Mouse (Mus musculus): ENCODE results near the gene Anks6.

Anks6 gene

DNA sequence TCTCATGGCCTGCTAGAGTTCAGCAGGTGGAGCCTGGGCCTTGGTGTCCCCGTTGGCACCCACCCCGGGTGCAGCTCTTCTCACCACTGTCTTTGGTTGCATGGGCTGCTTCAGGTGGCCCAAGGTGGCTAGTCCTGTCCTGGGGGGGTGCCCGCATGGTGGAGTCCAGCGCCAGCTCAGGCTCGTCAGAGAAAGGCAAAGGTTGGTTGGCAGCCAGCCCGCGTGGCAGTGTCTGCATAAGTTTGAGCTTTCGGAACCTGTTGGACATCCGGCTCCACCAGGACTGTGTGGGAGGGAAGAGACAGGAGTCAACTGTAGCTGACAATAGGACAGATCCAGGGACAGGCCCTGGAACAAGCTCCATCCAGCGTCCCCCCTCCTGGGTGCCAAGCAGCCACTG lies 17.6 kb downstream of the Anks6 start:
- DNase-seq = no peak

DNA sequence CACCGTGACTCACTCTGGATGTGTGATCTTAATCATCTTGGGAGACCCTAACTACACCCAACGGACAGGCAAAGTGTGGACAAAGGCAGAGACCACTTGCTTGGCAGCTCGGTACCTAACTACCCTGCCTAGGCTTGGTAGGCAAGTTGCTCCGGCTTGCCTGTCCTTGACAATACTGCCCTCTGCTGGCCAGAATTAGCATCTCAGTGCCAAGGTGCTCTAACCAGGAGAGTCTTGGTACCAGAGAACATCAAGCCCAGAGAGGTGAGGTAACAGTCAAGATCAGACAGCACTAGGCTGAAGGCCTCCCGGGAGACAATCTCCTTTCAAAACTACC lies 19.9 kb downstream of the Anks6 start:
- peak; percentile 83 for DNase-seq

DNA sequence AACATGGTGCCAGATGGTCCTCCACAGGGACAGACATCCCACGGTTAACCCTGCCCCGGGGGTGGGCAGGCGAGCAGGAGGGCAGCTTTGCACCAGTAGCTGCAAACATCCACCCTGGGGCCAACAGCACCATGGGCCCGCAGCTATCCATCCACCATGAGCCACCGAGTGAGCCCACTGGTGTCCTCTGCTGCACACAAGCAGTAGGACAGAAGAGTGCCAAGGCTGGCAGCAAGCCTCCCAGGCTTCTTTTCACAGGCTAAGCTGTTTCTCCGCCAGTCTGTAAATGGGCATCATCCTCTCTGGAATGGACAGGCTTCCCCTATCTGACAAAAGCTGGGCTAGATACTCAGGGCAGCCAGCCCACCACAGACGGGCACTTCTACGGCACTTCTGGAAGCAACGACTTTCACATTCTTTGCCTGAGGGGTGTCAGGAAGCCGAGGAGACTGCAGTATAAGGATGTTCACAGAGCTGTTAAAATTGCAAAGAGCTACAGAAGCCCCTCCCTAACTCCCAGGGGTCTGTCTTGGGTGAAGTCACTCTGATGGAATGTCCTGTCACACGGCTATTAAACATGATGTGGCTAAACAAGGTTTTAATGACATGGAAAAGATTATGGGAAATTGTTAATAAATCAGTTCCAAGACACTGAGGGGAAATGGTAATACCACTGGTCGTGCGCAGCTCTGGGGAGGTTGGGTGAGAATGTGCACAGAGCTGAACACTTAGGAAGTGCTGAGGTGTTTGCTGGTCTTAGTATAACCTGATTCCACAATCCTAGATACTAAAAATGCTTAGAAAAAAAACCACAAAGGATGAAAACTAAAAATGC lies 20.5 kb downstream of the Anks6 start:
- no peak for DNase-seq

DNA sequence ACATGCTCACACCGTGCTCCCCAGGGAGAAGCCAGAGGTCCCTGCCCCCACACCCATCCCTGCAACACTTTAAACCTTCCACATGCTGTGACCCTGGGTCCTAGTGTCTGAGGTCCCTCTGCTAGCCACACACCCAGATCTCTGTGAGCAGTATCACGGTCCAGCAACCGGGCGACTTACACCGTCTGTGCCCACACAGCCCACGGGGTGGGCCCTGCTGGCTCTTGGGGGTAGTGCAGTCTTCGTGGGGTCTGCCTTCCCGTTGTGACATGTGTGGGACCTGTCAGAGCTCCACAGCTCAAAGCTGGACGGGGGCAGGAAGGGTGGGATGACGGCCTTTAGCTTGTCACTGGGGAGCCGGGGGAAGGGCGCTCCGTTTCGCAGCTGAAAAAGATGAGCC lies 21.7 kb downstream of the Anks6 start:
- DNase-seq = no peak

DNA sequence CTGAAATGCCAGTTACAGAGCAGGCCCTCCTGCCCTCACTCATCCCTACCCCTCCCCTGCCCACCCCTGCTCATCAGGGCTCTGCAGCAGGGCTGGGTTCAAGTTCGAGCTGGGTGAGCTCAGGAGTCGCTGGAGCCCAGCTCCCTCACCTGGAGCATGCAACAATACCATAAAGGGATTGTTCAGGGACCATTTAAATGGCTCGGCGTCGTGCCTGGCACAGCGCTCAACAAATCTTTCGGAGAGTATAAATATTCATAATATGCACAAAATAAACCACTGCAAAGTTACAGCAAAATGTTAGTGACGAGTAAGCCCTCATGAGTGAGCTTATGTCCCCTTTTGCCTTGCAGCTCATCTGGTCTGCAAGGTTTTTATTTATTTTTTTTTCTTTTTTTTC lies 25.1 kb downstream of the Anks6 start:
- DNase-seq = no peak

DNA sequence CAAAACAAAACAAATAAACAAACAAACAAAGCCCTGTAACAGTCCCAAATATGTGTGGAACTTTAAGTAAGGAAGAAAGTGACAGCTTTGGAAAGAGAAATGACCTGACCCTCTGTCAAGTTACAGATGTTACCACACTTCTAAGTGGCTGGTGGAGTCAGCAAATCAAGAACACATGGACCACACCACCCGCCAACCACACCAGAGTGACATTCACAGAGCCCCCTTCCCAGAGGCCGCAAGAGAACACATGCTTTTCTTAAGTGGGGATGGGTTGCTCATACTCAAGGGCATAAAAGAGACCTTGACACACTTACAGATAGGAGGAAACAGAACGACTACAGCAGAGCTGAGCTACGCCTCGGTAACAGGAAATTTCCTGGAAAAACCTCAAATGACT lies 28.4 kb downstream of the Anks6 start:
- DNase-seq = no peak

DNA sequence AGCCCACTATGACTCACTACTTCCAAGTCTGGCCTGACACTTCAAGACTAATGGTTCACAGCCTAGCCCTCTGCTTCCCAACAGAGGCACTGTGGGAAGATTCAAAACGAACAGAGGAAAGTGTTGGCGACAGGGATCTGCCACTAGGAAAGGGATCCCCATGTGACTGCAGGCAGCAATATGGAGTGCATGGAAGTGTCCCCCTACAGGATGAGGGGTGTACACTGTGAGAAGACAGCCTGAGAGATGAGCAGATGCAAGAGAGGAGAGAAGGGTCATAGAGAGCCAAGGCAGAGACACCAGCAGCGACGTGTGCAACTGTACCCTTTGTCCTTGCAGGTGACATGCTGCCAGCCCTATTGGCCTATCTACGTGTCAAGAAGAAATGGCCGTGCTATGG lies 33.3 kb downstream of the Anks6 start:
- DNase-seq = no peak

DNA sequence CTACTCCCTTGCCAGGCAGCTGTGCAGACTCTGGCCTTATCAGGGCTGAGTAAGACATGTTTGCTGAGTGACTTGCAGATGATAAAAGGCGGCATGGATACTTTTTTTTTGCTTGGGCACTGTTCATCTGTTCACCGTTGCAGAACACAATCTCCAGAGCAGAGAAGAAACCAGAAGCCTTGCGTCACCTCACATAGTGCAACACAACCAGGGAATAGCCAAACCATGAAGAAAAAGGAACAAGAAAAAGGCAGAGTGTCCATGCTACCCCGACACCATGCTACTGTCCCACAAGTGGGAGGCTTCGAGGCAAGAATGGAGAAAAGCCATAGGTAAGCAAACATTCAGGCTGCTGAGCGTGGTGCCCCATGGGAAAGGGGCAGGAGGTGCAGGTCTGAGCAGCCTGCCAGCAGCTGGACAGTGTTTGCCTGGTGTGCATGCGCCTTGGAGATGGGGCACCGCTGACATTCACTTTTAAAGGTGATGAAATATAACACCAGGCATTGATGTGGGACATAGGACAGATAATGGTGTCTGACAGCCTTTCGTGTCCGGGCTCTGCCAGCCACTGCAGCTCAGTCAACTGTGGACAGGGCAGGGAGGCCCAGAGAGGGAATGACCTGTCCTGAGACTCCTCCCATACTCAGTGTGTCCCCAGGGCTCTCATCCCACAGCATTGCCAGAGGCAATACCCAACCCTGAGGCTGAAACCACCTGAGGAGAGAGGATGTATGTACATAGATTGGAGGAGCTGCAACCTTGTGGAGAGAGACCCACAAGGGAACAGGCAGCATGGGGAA lies 34.2 kb downstream of the Anks6 start:
- DNase-seq = no peak

DNA sequence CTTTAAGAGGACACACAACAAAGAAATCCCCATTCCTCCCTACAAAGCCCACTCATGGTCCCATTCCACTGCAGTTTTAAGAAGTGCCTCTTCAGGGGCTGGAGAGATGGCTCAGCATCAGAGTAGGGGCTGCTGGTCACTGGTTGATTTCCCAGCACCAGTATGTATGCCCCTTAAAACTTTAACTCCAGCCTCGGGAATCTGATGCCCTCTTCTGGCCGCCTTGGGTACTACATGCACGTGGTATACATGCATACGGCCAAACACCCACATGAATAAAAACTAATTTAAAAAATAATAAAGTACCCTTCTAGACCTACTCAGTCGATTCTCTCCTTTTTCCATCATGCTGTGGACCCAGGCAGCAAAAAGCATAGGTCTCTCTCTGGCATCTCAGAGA lies 36.7 kb downstream of the Anks6 start:
- DNase-seq = peak; percentile 86

DNA sequence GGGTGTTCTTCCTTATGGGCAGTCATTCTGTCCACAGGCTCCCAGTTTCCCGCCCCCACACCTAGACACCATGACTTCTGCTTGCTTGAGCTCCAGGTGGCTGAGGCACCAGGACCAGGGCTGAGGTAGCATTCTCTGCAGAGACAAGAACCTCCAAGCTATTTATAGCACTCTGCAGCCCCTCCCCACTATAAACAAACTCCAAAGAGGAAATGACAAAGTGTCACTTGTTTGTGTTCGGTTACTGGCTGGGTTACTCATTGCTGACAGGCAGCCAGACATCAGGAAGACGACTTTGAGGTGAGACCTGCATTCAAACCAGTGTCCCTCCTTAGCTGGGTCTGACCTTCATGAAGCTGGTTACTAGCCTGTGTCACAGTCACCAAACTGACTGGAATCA lies 42.1 kb downstream of the Anks6 start:
- DNase-seq = peak; percentile 49

DNA sequence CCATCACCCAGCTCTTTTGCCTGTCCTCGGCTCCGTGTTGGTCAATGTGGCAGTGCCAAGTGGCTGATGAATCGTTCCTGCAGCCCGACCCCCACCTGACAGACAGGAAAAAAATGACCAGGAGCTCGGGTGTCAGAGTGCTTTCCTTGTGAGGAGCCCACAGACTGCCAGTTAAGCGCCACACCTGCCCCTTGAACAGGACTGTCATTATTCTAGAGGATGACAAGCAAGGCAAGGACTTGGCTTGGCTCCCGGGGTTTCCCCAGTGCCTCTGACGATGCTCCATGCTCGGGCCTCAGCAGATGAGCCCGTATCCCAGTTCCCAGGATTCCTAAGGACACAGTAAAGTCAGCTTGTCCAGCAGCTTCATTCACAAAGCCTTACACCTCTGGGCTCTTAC lies 44.8 kb downstream of the Anks6 start:
- DNase-seq = no peak

DNA sequence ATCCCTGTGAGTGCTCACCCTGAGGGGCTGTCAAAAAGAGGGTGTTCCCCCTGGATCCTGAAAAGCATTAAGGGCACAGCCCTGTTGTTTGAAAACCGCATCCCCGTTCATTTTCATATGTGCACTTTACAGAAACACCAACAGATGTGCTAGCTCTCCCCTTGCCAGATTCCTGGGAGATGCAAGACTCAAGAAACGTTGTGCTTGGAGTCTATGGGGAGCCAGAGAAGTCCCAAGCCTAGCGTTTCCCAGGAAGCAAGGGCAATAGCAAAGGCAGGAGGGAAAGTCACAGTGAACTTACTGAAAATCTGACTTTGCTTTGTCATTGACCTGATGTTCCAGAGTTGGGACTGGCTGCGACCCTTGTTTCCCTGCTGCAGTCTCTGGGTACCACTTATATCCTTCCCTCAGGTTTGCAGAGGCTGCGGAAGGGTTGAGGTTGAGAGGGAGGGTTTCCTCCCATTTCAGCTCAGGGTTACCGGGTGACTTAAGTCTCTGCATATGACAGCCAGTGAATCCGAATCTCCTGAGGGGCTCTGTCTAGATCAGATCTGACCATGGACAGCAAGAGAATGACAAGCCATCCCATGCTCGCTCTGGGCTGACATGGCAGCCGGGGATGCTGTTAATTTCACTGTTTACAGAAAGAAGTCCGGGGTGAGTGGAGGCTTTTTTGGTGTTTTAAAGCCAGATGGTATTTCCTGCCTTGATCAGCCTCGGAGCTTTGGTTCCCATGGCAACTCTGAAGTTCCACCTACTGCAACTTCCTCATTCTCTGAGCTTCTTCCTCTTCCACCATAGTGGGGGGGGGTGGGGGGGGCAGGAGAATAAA lies 46.6 kb downstream of the Anks6 start:
- peak; percentile 82 for DNase-seq

DNA sequence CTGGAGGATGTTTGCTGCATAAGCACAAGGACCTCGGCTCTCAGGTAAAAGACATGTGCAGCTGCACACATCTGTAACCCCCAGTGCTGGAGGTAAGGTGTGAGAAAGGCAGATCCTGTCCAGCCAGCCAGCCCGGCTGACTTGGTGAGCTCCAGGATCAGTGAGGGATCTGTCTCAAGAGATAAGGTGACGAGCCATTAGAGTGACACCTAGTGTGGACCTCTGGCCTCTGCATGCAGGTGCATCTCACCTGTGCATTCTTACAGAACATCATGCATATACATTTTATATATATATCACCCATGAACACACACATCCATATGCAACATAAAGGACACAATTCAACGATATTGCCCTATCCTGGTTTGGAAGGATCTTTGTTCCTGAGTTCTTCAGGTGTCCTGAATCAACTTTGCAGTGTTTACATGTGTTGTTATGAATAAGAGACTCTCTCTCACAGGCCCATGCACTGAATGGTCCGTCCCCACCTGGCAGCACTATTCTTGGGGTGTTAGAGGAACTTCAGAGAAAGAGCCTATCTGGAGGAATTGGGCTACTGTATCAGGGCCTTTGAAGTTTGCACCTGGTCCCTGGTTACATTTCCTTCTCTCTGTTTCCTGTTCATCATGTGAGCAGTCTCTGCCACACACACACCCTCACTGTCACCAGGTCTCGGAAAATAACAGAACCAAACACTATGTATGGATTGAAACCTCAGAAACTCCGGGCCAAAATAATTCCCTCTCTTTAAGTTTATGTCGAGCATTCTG lies 56.4 kb downstream of the Anks6 start:
- DNase-seq = peak; percentile 68

DNA sequence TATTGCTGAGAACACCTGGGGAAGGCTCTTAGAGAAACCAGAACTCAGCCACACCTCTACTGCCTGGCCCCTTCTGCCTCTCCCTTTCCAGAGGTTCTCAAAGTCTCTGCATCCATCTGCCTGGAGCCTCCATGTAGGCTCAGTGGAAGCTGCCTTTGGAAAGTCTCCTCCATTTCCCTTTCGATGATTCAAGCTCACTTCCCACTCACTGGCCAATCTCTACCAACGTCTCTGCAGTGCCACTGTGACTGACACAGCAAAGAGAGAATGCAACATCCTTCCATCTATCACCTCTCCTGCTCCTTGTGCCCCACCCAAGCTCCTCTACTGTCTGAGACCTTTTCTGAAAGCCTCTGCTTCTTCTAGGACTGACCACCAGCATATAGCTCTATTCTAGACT lies 59.3 kb downstream of the Anks6 start:
- no peak for DNase-seq

DNA sequence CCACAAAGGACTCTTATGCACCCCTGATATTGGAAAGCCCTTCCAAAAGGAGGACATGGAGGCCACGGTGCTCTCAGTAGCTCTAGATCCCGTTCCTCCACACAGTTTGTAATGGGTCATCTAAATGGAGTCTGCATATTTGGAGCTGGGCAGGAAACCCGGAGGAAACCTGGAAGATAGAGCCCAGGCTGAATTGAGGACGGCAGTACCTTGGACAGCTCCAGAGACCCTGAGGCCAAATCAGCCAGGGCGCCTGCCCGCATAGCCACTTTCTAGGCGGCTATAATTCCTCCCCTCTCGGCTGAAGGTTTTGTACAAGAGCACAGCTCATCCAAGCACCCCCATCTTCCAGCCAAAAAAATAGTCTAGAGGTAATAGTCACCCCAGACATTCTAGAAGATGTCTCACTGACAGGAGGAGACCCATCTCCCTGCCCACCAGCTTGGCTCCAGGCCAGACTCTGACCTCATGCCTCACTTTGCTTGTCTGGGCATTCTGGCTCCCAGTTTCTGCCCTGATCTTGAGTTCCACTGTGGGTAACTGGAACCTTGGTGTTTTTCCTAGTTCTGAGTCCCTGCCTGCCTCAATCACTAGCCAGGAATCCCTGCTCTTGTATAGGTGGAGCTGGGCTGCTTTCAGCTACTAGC lies 64.3 kb downstream of the Anks6 start:
- DNase-seq = peak; percentile 51

DNA sequence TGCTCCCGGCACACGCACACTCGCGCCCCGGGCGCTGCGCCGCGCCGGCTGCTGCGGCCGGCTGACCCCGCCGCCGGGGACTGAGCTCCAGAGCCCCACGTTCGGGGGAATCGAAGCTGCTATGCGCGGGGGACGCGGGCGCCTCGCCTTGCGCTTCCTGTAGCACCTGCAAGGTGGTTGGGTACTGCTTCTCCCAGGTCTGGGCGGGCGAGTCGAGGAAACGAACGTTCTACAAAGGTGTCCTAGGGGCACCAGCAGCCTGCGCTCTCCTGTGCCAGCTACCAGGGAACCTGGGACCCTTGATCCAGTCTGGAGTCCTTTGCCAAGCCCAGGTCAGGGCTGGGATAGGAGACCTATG lies 65.3 kb downstream of the Anks6 start:
- DNase-seq = peak; percentile 45

DNA sequence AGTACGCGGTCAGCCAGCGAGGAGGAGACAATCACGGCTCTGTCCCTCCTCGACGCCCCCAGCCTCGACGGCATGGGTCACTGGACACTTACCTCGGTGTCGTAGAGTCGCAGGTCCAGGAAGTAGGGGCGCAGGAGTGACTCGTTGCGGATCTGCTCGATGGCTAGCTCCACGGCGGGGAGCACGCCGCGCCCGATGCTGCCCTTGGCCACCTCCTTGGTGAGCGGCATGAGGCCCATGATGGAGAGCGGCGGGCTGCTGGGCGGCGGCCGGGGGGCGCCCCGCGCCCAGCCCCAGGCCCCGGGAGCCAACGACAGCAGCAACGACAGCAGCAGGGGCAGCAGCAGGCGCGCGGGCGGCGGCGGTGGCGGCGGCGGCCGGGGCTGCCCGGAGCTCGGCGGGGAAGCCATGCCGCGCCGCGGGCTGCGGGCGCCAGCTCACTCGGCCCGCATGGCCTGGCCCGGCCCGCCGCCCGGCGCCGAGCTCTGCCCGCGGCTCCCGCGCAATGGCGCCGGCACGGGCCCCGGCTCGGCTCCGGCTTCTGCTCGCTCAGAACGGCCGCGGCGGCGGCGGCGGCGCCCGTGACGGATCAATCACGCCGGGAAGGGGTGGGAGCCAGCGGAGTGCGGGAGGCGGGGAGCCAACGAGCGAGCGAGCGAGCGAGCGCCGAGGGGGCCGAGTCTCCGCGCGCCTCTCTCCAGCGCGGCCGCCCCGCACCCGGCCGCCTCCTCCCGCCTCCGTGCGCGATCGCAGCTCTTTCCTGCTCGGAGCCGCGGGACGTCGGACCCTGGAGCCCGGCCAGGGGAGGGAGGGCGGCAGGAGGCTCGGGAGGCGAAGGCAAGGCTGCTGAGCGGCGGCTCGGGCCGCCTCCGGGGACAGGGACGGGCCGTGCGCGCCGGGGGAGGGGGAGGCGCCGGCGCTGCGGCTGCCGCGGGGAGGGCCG lies 65.9 kb downstream of the Anks6 start, which contains the start of gene Gabbr2:
Gene Gabbr2 (minus strand): TSS at position 858 of the 943 bp plus-strand sequence.
- no peak for DNase-seq

DNA sequence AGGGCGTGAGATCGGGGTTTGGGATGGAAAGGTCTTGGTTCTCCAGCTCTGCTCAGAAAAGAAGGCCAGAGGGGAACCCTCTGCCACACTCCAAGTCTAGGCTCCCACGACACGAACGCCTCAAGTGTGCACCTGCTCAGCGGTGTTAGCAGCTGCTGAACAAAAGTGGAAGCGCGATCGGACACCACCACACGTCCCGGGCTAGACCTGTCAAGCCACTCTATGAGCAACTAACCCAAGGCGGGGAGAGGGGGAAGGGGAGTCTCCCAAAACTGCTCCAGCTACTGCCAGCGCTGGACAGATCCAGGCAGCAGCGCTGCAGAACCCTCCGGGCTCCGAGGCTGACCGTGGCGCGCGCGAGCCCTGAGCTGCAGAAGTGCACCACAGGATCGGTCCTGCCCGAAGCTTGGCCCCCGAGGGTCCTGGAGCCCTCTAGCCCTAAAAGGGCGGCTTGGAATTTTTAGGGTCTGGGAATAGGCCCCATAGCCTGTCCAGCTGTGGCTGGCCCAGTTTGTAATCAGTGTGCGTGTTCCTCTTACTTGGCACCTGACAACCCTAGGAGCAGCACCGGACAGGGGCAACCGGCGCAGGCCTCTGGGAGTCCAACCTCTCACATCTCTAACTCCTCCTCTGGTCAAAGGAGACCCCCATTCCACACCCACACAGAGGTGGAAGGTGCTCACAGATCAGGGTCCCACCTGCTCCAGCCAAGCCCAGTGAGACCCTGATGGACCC lies 66.8 kb downstream of the Anks6 start:
- DNase-seq = no peak

DNA sequence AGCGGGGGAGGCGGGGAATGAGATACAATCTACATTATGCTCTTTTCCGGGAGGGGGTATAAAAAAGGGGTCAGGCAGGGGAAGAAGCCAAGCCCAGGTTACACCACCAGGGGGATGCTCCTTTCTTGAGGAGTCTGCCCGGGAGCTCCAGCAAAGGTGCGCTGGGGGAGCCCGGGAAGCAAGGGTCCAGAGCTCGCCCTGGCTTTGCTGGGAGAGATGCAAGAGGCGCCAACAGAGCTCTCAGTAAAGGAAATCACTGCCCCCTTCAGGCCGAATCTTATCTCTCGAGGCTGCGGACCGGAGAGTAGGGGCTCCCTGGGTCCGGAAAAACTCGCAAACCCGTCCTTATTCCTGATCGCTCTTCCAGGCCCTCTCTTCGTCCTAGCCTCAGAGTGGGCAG lies 67.4 kb downstream of the Anks6 start:
- peak; percentile 68 for DNase-seq

DNA sequence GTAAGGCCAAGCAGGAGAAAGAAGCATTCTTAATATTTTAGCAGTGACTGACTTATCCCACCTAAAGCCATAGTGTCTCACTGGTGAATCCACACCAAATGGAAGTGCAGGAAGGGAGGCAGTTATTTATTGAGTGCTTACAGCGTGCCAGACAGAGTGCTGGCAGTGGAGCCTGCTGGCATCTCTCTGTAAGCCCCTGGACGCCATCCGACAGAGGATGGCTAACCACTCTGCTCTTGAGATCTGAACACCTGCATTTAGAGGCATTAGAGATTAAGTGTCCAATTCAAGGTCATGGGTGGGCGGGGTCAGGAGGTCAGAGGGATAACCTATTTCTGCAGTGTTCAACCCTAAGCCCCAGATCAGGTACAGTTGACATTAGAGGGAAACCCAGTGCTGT lies 68.4 kb downstream of the Anks6 start:
- DNase-seq = no peak

Measured in thymus, postnatal 14 days (tissue).